Mouse (Mus musculus) ovary, postnatal 10 days (tissue): ENCODE data around the gene Sept11.

Experiments
- DNase-seq: peaks from one replicate; pipeline ENCODE4 v3.0.0; 2022; ENCODE audit warnings: low spot score

Sept11 gene

GRCm38 (mm10) chr5:93172536-93172935 lies 79.3 kb downstream of the Sept11 start:
- no peak for DNase-seq

GRCm38 (mm10) chr5:93174675-93175074 lies 81.4 kb downstream of the Sept11 start:
- DNase-seq = no peak

GRCm38 (mm10) chr5:93178616-93179015 lies 85.4 kb downstream of the Sept11 start:
- no peak for DNase-seq

- no peak for DNase-seq
Observed at GRCm38 (mm10) chr5:93180252-93180651, 87.0 kb downstream of the Sept11 start.

- no peak for DNase-seq
Observed at GRCm38 (mm10) chr5:93183311-93183710, 90.1 kb downstream of the Sept11 start.

GRCm38 (mm10) chr5:93184548-93184947 lies 91.3 kb downstream of the Sept11 start:
- DNase-seq = no peak

- no peak for DNase-seq
Observed at GRCm38 (mm10) chr5:93189607-93190006, 96.4 kb downstream of the Sept11 start.

GRCm38 (mm10) chr5:93190428-93190827 lies 97.2 kb downstream of the Sept11 start:
- no peak for DNase-seq

- DNase-seq = no peak
Observed at GRCm38 (mm10) chr5:93198232-93198631, 105.0 kb downstream of the Sept11 start.

GRCm38 (mm10) chr5:93201181-93201580 lies 107.9 kb downstream of the Sept11 start:
- DNase-seq = no peak

GRCm38 (mm10) chr5:93205371-93206108 lies 112.3 kb downstream of the Sept11 start:
- no peak for DNase-seq

GRCm38 (mm10) chr5:93206109-93207005 lies 113.1 kb downstream of the Sept11 start, which contains the start of the genes Ccni and 2010109A12Rik:
Ccni (minus strand) TSS chr5:93206495.
2010109A12Rik (plus strand) TSS chr5:93206518.
- DNase-seq = peak; percentile 91

- no peak for DNase-seq
Observed at GRCm38 (mm10) chr5:93207006-93207348, 113.7 kb downstream of the Sept11 start.

- no peak for DNase-seq
Observed at GRCm38 (mm10) chr5:93207555-93207954, 114.3 kb downstream of the Sept11 start.

GRCm38 (mm10) chr5:93218375-93218774 lies 125.1 kb downstream of the Sept11 start:
- no peak for DNase-seq

GRCm38 (mm10) chr5:93221661-93222060 lies 128.4 kb downstream of the Sept11 start:
- DNase-seq = peak; percentile 9

GRCm38 (mm10) chr5:93224549-93224948 lies 131.3 kb downstream of the Sept11 start:
- DNase-seq = no peak
